Mouse (Mus musculus): ENCODE results near the gene Thbs4. TPM values are rescaled to one million over a fixed set of nuclear protein-coding genes. Genes with fewer than 3 reads are reported as not detected.

Gene Thbs4
- polyA plus RNA-seq, 1 experiment from 2014 or later = 3.9 TPM

Other genes starting within 250 kb of the Thbs4 start
- not detected in 2 replicates for gene Spz1, start 218.6 kb downstream of the Thbs4 start, polyA plus RNA-seq (2014; fragmentation: Nextera tagmentation; extraction: Ambion mirVana)
- 7.7 and 9.8 TPM in 2 replicates for gene Serinc5, start 183.7 kb downstream of the Thbs4 start, polyA plus RNA-seq (2014; fragmentation: Nextera tagmentation; extraction: Ambion mirVana)
- 5.6 TPM in 2 replicates for gene Mtx3, start 49.9 kb upstream of the Thbs4 start, polyA plus RNA-seq (2014; fragmentation: Nextera tagmentation; extraction: Ambion mirVana)